Mouse (Mus musculus): Measurements from ENCODE around the gene Vmn1r66.
"Not testable (repeated sequence)": the region's sequence is repeated elsewhere in the genome, so short reads cannot be mapped to it uniquely, and the experiment has no call there.

Gene Vmn1r66

GRCm38 (mm10) chr7:10277906-10278305 lies at the start of gene Vmn1r66:
Vmn1r66 (minus strand) TSS chr7:10278006.
- no peak for DNase-seq (ENCODE audit: low spot score in 2 of 2)

- not testable (repeated sequence) for DNase-seq (ENCODE audit: low spot score in 2 of 2)
These were observed 47.7 kb upstream of the Vmn1r66 start for GRCm38 (mm10) chr7:10325462-10325861.

- no peak for DNase-seq (ENCODE audit: low spot score in 2 of 2)
These were observed 25.7 kb downstream of the Vmn1r66 start for GRCm38 (mm10) chr7:10252075-10252474.

GRCm38 (mm10) chr7:10249146-10249545 lies 28.7 kb downstream of the Vmn1r66 start:
- DNase-seq (ENCODE audit: low spot score in 2 of 2), result no peak
